Mouse (Mus musculus) layer of hippocampus, adult 2 months (tissue): ENCODE measurements around the gene Cfap126. TPM values are rescaled to one million over a fixed set of nuclear protein-coding genes. Genes with fewer than 3 reads are reported as not detected.

Experiments used
- DNase-seq, 2 experiments: peaks; one replicate each; pipeline ENCODE4 v3.0.0; 2022; ENCODE audit warnings: low spot score in 2 of 2
- H3K27ac ChIP-seq: fragments of 200-600 bp; 2 replicates; pipeline ENCODE4 v1.8.1; 2022
- H3K4me3 ChIP-seq: fragments of 200-600 bp; 2 replicates; pipeline ENCODE4 v1.8.1; 2022; ENCODE audit warnings: mild to moderate bottlenecking
- CTCF ChIP-seq: fragments of 200-600 bp; conservative IDR thresholded peaks from 2 replicates; pipeline ENCODE4 v1.8.1; 2022; ENCODE audit warnings: antibody characterized with exemption, mild to moderate bottlenecking, moderate library complexity
- microRNA-seq, 2 experiments: library from miRNA; unstranded; fragments of <30 nt; microRNA quantifications; one replicate each; pipeline ENCODE4 v1.2.0; 2021
- total RNA-seq, 2 experiments: library from RNA; stranded (reverse); gene quantifications; 2 replicates each; pipeline ENCODE4 v1.2.3; 2021

Cfap126 gene
- total RNA-seq, 2 experiments from 2014 or later = 0.76 to 2.4 TPM

DNA sequence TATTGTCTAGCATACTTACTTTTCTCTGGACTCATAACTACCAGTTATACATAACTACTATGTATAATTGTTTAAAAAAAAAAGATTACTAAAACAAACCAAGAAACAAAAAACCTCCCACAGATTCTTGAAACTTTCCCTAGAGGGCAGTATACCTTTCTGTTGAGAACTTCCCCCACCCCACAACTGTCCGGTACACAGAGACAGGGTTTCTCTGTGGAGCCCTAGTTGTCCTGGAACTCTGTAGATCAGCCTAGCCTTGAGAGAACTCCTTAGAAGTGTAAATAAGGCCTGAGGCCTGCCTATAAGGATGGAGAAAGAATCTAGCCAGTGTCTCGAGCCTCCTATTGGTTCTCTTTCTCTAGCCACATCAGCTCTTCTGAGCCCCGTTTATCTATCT, 50.5 kb downstream of the Cfap126 start:
- DNase-seq = no peak
- peak; percentile 80 for TF ChIP-seq CTCF
- Histone ChIP-seq H3K4me3 (no peak overlapping the region), H3K27ac (no peak overlapping the region)

DNA sequence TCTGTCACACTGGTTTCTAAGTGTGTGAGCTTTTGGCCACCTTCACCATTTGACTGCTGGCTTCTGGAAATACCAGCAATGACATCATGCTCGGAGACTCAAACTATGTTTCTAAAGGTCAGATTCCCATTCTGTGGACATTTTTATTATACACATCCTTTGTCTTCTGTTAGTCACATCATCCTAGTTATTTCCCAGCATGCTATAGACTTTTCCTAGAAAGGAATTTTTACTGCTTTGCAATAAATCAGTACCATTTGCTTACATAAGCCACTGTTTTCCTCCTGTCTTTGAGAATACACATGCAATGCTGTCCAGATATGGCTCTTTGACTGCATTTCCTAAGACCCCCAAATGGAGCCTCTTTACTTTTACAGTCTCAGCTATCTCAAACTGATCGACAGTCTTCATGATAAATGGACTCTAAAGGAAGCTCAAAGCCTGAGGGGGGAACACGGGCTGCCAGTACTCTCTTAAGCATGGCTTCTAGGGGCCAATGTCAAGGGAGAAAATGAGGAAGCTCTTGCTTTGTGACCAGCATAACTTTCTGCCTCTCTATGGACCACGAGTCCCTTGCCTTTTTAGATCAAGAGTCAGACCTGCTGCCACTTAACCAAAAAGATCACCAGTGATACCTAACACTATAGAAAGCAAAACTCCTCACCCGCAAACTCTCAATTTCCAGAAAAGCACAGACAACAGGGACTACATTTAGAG, 52.1 kb downstream of the Cfap126 start:
- Histone ChIP-seq H3K4me3 (no peak overlapping the region), H3K27ac (no peak overlapping the region)
- no peak for TF ChIP-seq CTCF
- DNase-seq = no peak

DNA sequence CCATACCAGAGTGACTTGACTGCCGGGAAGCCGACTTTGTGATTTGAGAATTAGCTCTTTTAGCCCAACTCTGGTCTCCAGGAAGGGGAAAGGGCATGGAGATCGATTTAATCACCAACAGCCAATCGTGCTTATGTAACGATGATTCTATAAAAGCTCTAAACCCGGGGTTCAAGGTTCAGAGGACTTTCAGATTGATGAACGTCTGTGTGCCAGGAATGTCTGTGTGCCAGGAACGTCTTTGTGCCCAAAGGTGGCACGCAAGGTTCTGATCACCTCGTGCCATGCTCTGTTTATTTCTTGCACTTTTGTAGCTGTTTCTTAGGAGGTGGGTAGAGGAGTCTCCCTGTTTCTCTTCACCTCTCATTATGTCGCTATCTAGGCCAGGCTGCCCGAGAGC, 55.2 kb downstream of the Cfap126 start:
- Histone ChIP-seq H3K27ac (no peak overlapping the region), H3K4me3 (no peak overlapping the region)
- no peak for TF ChIP-seq CTCF
- no peak for DNase-seq

DNA sequence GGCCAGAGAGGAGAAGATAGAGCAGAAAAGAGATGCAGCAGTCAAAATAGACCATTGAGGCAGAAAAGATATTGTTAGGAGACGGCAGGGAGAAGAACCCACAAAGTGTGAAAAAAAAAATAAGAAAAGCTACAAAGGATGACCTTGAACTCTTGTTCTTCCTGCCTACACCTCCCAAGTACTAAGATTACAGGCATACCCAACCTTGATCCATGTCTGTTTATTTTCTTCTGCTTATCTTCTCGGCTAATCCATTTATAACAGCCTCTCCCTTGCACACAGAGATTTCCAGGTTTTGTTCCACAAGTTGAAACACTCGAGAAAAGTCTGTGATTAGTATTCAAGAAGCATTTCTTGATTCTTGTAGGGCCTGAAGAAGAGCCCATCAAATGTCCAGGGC, 56.2 kb downstream of the Cfap126 start:
- H3K4me3 ChIP-seq = no peak overlapping the region
- no peak for DNase-seq
- H3K27ac ChIP-seq = peak overlapping the region; percentile 57; the same call in 1 of the 2 replicates
- no peak for TF ChIP-seq CTCF

DNA sequence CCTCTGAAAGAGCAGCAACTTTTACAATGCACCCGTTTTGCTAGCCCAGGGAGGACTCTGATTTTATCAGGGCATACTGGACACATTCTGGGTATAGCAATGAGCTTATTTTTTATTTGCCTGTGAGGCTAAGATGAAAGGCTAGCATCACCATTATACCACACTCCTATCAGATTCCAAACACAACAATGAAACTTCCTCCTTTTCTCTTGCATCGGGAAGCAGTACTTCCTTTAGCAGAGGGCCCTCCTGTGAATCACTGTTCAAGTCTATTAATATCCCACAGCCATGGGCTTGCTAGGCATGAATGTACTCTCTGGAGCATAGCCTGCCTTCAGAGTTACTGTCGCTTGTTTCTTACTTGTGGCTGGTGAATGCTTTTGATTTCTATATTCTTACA, 57.4 kb downstream of the Cfap126 start:
- Histone ChIP-seq H3K4me3 (no peak overlapping the region), H3K27ac (peak overlapping the region; percentile 56; the same call in 1 of the 2 replicates)
- no peak for TF ChIP-seq CTCF
- DNase-seq = no peak

DNA sequence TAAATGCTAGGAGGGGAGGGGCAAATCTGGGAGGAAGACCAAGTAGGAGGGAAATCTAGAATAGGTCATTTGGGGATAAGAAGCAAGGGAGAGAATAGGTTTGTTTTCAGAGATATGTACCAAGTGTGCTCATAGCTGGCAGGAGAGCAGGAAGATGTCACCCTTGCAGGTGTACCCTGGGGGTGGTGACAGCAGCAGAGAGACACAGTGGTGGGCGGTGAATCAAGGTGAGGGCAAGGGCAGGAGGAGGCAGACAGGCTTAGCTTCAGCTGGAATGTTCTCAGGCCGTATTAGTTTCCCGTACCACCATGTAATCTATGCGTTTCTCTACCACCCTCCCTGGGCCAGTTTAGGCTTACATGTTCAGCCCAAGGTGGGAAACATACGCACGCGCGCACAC, 59.1 kb downstream of the Cfap126 start:
- DNase-seq = no peak
- no peak for TF ChIP-seq CTCF
- Histone ChIP-seq H3K27ac (no peak overlapping the region), H3K4me3 (no peak overlapping the region)

Small RNAs within 50 kb of the gene (microRNA-seq; reads per million reads assigned to microRNA genes)
- gene Gm27552 (0 reads per million in 2 experiments), gene Gm27844 (0 reads per million in 2 experiments), gene Mir6546 (0.32 to 0.37 reads per million in 2 experiments)

Other genes with a start within 250 kb of the Cfap126 start
- gene Atf6, start 246.1 kb upstream of the Cfap126 start, total RNA-seq = 10 to 100 TPM; 51.2 to 51.3 TPM
- under 1 TPM; 0.76 to 0.79 TPM for gene Gm26620, start 228.9 kb upstream of the Cfap126 start, total RNA-seq
- gene Dusp12, start 228.4 kb upstream of the Cfap126 start, total RNA-seq = 10 to 100 TPM; 15.2 to 19.0 TPM
- under 1 TPM; 0.28 to 0.47 TPM for gene Fcrlb, start 201.0 kb upstream of the Cfap126 start, total RNA-seq
- gene Fcrla, start 186.3 kb upstream of the Cfap126 start, total RNA-seq = not detected
- gene Fcgr2b, start 137.4 kb upstream of the Cfap126 start, total RNA-seq = 1 to 10 TPM; 2.7 to 4.4 TPM
- gene Fcgr4, start 95.0 kb upstream of the Cfap126 start, total RNA-seq = not detected
- 10 to 100 TPM; 12.0 to 12.3 TPM for gene Fcgr3, start 49.0 kb upstream of the Cfap126 start, total RNA-seq
- gene Sdhc, start 36.7 kb downstream of the Cfap126 start, total RNA-seq = 100 to 1,000 TPM; 185 to 201 TPM
- not detected for gene Mpz, start 36.8 kb downstream of the Cfap126 start, total RNA-seq
- 10 to 100 TPM; 40.4 to 40.9 TPM for gene Pcp4l1, start 82.3 kb downstream of the Cfap126 start, total RNA-seq
- under 1 TPM in 1 of 2 experiments, not detected in 1; 0.15 TPM for gene Nr1i3, start 100.1 kb downstream of the Cfap126 start, total RNA-seq
- 10 to 100 TPM; 70.8 to 76.7 TPM for gene Tomm40l, start 108.6 kb downstream of the Cfap126 start, total RNA-seq
- 1 to 10 TPM; 1.2 to 1.9 TPM for gene Apoa2, start 111.1 kb downstream of the Cfap126 start, total RNA-seq
- gene Fcer1g, start 120.4 kb downstream of the Cfap126 start, total RNA-seq = 10 to 100 TPM; 14.9 to 17.2 TPM
- 10 to 100 TPM in 1 of 2 experiments, 1 to 10 TPM in 1; 9.6 to 10.9 TPM for gene Adamts4, start 136.5 kb downstream of the Cfap126 start, total RNA-seq
- gene Ndufs2, start 137.5 kb downstream of the Cfap126 start, total RNA-seq = 100 to 1,000 TPM; 254 to 273 TPM
- gene B4galt3, start 156.4 kb downstream of the Cfap126 start, total RNA-seq = 10 to 100 TPM; 73.1 to 79.3 TPM
- 10 to 100 TPM; 31.2 to 42.1 TPM for gene Ppox, start 167.3 kb downstream of the Cfap126 start, total RNA-seq
- gene Usp21, start 174.1 kb downstream of the Cfap126 start, total RNA-seq = 10 to 100 TPM; 61.9 to 76.6 TPM
- 100 to 1,000 TPM; 105 to 113 TPM for gene Ufc1, start 181.1 kb downstream of the Cfap126 start, total RNA-seq
- 10 to 100 TPM; 36.1 to 37.4 TPM for gene Dedd, start 215.2 kb downstream of the Cfap126 start, total RNA-seq
- gene Nit1, start 231.7 kb downstream of the Cfap126 start, total RNA-seq = 10 to 100 TPM; 42.8 to 45.9 TPM
- 100 to 1,000 TPM; 154 to 163 TPM for gene Pfdn2, start 231.8 kb downstream of the Cfap126 start, total RNA-seq
- gene Klhdc9, start 246.9 kb downstream of the Cfap126 start, total RNA-seq = 1 to 10 TPM; 7.7 to 8.7 TPM